Mouse (Mus musculus): ENCODE data around the gene Tcp11l2.
A peak's percentile ranks its signal among the peaks of the same experiment; 100 is the strongest.

Gene Tcp11l2

DNA sequence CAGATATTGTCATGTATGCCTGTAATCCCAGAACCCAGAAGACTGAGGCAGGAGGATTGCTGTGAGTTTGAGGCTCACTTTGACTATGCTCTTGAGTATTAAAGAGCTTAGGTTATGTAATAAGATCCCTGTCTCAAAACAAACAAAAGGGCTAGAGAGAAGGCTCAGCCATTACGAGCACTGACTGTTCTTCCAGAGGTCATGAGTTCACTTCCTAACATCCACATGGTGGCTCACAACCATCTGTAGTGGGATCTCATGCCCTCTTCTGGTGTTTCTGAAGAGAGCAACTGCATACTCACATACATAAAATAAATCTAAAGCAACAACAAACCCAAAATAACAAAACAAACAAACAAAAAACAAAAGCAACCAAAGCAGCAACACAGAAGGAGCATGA, 21.7 kb downstream of the Tcp11l2 start:
- no peak for DNase-seq (ENCODE audit: low spot score in 2 of 2)

DNA sequence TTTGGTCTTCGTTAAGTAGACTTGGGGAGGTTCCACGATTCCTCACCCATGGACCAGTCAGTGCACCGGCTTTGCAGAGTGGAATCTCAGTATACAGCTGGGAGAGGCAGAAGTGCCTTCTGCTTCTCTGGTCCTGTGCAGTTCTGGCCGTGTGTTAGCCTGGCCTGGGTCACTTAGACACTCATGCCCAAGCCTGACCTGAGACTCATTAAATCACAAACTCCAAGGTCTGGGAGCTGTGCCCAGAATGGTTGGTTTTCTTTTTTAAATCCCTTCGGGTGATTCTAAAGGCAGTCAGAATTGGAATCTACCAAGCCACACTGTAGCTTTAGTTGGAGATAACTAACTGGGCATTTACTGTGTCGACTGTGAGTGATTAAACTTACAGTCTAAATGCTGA, 23.7 kb downstream of the Tcp11l2 start:
- DNase-seq (ENCODE audit: low spot score in 2 of 2) = no peak

DNA sequence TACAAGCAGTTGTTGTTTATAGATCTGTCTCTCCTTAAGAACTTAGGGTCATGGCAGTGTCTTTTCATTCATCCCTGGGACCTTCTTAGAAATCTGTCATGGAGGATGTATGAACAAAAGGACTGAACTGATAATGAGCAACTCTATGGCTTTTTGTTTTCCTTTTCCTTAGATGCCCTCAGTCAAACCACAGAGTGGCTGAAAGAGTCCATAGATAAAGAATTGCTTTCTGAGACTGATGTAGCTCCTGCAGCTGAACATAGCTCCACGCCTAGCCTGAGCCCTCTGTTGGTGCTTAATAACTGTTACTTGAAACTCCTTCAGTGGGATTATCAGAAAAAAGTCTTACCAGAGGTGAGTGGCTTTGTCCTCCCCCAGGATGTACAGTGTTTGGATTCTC, 27.9 kb downstream of the Tcp11l2 start:
- no peak for DNase-seq (ENCODE audit: low spot score in 2 of 2)

DNA sequence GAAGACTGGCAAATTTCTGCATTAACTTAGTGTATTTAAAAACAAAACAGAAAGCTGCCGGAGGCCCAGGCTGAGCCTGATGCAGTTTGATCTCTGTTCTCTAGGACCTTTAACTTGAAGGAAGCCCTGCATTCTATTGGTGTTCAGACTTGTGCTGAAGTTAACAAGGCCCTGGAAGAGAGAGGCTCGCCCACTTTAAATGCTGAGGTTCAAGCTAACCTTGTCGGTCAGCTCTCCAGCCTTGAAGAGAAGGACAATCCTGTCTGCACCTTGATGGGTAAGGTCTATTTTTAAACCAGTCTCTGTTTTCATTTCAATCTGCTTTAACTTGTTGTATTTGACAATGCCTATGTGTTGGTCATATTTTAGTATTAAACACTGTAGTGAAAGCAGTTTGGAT, 31.9 kb downstream of the Tcp11l2 start:
- no peak for DNase-seq (ENCODE audit: low spot score in 2 of 2)

DNA sequence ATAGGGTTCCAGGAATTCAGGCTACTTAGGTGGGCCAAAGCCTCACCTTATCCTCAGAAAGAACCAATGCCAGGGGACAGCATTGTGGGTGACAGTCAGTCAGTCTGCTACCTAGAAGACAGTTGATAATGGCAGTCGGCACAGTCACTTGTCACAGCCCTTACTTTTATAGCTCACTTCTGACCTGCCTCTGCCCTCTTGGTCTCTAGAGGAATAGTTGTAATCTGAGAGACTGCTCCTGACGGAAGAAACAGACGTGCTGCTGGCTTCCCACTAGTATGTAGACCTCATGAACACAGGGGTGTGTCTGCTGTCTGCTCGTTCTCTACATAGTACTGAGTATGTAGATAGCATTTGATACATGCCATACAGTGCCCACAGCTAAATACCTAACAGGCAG, 33.9 kb downstream of the Tcp11l2 start:
- no peak for DNase-seq (ENCODE audit: low spot score in 2 of 2)

DNA sequence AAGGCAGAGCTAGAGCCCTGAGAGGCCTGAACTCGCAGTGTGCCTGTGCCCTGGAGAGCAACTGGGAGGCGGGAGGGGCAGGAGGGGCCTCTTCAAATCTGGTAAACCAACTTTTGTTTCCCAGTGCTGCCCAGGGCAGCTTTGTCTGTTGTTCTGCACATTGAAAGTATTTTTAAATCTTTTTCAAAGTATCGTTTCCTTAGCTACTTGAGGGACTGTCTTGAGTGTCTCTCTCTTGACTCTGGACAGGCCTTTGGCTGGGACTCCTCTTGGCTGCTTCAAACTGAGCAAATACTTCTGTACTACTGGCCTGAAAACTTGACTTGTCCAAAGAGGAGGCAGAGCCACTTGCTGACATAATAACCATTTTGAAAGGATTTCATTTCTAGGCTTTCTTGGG, 34.4 kb downstream of the Tcp11l2 start:
- DNase-seq (ENCODE audit: low spot score in 2 of 2) = no peak

DNA sequence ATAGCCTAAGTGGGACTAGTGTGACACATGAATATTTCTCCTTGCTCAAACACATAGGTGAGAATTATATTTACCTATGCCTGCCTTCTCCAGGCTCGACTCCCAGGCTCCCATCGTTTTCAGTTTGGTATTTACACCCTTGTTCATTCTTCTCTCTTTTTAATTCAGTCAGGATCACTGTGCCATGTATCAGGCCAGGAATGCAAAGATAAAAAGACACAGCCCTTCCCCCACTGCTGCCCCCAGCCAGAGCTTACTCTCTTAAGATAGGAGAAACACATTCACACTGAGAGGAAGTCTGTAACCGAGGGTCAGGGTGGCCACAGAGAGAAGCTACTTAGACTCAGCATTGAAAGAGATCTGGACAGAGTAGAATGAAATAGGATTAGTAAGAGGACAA, 35.2 kb downstream of the Tcp11l2 start:
- no peak for DNase-seq (ENCODE audit: low spot score in 2 of 2)

DNA sequence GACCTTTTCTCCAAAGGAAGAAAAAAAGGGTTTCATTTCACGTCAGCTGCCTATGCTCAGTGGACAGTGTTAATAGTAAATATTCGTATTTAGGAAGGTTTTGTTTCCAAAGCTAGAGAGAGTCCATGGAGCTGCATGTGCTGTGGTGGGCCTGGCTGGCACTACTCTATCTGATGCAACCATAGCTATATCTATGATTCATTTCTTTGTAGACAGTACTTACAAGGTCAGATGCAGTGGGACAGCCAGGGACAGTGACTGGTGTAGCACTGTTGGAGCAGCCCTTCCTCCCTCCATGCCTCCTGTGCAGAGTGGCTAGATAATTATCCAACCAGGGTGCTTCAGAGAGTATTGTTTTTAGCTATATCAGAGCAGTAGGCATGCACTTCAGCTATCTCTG, 35.9 kb downstream of the Tcp11l2 start:
- DNase-seq (ENCODE audit: low spot score in 2 of 2) = no peak

DNA sequence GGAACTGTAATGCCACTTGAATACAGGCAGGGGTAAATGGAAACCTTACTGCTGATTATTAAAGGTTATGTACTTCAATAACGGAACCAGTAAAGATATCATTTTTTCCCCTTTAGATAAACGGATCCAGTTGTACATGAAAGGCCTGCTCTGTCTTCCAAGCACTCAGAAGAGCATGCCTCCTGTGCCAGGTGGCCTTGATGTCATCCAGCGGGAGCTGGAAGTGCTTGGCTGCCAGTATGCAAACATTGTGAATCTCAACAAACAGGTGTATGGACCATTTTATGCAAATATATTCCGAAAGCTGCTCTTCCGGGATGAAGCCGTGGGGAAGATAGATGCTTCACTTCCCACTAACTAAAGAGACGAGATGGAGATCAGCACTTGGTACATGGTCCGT, 36.9 kb downstream of the Tcp11l2 start:
- DNase-seq (ENCODE audit: low spot score in 2 of 2) = no peak

DNA sequence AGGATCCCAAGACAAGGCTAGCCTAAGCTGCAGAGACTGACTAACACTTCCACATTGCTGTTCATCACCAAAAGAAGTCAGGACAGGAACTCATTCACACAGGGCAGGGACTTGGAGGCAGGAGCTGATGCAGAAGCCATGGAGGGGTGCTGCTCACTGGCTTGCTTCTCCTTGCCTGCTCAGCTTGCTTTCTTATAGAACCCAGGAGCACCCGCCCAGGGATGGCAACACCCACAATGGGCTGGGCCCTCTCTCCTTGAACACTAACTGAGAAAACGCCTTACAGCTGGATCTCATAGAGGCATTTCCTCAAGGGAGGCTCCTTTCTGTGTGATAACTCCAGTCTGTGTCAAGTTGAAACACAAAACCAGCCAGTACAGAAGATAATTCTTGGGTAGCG, 38.6 kb downstream of the Tcp11l2 start:
- DNase-seq (ENCODE audit: low spot score in 2 of 2) = no peak

DNA sequence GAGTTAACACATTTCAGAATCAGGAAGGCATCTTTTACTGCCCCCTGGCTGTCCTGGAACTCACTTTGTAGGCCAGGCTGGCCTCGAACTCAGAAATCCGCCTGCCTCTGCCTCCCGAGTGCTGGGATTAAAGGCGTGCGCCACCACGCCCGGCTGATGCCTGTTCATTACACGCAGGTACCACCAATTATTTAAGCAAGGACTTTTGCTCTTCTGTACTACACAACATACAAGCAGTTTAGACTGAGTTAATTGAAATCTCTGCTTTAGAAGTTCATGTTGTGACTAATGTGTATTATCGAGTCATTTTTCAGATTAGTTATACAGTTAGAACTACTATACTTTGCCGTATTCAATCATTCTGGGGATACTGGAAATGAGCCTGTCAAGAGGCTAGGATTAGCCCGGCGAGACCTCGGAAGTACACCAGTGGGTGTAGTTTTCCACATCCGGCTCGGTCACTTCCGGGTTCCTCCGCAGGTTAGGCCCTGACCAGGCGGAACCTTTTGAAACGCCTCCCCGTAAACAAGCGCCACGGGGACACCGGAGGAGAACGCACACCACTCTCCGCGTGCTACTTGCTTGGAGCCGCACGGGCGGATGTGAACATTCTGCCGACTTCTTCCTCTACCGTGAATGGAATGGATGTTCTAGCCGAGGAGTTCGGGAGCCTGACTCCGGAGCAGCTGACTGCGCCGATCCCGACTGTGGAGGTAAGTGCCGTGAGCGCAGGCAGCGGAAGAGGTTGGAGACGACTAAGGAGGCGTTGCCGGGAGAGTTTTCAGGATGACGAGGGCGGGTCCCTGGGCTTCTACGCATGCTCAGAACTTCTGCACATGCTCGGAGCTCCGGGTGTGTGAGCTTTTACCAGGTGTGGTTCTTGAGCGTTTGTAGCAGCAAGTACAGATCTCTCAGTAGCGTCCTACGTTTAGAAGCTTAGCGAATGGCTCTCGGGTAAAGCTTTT, 45.7 kb downstream of the Tcp11l2 start, which contains the start of gene Polr3b:
Gene Polr3b (plus strand): TSS at position 467 of the 965 bp plus-strand sequence.
- peak; percentile 92 to 95 for DNase-seq (ENCODE audit: low spot score in 2 of 2)

DNA sequence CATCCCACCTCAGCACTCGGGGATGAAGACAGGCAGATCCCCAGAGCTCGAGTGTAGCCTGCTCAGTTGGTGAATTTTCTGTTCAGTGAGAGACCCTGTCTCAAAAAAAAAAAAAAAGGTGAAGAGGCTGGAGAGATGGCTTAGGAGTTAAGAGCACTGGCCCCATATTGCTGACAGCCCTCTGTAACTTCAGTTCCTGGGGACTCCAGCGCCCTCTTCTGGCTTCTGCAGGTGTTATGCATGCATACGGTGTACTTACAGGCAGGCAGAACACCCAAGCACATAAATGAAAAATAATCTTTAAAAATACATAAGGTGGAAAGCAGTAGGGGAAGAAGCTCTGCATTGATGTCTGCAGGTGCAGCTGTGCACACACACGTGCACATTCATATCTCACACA, 54.8 kb downstream of the Tcp11l2 start:
- no peak for DNase-seq (ENCODE audit: low spot score in 2 of 2)

DNA sequence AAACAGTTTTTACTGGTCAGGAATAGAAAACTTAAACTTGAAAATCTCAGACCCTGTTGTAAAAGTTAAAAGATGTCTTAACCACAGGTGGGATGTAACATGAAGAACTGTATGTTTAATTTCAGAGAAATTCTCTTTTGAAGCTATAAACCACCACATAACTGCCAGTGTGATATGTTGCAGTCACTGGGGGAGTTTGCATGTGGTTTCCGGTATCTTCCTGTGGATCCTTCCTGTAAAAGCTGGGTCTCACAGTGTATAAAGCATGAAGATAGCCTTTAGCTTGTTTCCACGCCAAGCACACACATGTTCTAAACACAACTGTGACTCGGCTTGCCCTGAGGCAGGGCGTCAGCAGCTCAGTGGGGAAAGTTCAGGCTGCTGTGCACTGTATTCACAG, 55.6 kb downstream of the Tcp11l2 start:
- DNase-seq (ENCODE audit: low spot score in 2 of 2) = no peak

DNA sequence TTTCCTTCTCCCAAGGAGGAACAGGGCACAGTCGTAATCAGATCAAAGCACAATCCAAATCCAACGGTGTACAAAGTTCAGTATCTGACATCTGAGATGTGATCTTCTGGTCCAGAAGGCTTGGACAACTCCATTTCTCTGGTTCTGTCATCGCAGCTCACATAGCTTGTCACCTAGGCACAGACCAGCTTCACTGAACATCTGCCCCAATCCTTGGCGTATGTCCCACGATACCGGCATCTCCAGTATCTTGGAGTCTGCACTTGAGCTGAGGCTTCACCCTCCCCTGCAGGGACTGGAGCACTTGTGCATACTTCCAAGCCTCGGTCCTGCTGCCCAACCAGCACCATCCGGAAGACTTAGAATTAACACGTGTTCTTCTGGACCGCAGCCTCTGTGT, 60.2 kb downstream of the Tcp11l2 start:
- DNase-seq (ENCODE audit: low spot score in 2 of 2) = no peak

DNA sequence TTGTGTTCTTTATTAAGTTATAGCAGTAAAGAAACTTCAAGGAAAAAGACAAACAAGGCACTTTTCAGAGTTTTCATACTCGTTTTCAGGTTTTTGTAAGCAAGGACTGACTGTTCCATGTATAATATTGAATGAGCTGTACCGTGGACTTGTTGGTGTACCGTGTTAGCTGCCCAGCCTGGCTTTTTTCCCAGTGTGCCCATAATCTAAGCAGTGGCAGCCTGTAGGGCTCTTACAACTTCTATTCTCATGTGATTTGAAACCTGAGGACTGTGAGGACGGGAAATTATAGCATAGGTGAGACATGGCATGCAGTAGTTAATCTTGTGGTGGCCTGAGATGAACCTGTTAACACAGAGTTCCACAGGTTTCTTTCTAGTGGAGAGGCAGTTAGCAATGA, 62.0 kb downstream of the Tcp11l2 start:
- DNase-seq (ENCODE audit: low spot score in 2 of 2) = peak; percentile 19 to 43

DNA sequence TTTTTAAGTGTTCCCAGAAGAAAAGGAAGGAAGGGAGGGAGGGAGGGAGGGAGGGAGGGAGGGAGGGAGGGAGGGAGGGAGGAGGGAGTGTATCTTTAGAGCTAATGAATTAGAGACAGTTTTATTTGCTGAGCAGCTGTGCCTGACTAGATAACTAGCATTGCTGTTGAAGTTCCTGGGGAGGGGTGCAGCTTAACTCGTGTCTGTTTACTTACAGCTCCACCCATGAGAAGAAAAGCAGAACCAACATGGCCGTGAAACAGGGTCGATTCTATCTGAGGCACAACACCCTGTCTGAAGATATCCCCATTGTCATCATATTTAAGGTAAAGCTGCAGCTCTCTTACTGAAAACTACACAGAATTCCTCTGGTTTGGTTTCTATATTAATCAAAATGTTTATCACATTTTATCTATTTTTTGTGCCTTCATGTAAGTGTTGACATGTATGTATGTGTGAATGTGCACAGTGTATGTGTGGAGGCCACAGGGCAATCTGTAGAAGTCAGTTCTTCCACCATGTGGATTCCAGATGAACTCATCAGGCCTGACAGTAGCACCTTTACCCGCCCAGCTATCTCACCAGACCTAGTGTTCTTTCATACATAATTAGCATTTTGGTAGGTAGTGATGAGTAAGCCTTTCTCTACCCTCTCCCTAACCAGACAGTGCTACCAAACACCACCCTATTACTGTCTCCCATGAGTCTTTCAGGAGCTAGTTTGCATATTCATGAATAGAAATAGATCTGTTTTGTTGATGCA, 63.3 kb downstream of the Tcp11l2 start:
- DNase-seq (ENCODE audit: low spot score in 2 of 2) = no peak

DNA sequence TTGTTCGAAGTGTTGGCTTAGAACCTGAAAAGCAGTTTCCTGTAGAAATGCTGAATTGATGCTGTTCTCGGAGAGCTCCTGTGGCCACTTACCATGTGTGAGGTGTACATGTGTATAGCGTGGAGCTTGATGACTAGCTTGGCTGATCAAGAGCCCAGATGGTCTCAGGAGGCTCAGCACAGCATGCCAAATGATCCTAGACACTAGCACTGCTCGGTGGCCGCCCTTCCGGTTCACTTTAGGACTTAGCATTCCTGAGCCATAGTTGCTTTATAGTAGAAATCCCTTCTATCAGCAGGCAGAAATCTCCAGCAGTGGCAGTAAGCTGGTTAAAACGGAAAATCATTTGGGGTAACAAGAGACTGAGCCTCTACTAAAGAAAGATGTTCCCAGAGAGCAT, 64.4 kb downstream of the Tcp11l2 start:
- no peak for DNase-seq (ENCODE audit: low spot score in 2 of 2)

DNA sequence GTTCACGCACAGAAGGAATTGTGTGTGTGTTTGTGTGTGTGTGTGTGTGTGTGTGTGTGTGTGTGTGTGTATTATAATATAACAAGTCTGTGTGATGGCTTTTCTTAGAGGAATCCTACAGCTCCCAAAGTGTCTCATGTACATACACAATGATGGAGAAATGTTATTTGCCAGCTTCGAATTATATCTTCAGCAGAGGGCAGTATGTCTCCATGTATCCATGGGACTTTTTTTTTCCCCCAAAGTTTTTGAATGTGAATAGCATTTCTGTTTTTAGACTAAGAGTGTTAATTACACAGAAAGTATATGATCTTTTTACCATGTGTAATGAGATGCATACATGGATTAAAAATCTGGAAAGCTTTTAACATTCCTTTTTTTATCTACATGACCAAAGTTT, 65.2 kb downstream of the Tcp11l2 start:
- DNase-seq (ENCODE audit: low spot score in 2 of 2) = no peak

DNA sequence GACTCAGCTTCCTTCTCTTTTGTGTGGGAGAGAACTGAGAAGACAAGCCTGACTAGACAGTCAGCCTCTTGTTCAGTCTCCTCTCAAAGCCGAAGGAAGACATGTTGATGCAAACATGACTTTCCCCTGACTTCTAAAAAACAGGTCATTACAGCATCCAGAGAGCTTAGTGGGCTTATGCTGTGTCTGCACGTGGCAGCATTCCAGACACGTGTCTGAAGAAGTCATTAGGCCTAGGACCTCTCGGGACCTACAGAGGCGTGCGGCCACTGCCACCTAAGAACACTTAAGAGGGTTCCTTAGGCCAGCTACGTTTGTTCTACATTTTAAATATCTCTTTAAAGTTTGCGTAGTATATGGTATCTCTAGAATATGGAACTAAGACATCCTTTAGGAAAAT, 69.5 kb downstream of the Tcp11l2 start:
- no peak for DNase-seq (ENCODE audit: low spot score in 2 of 2)

DNA sequence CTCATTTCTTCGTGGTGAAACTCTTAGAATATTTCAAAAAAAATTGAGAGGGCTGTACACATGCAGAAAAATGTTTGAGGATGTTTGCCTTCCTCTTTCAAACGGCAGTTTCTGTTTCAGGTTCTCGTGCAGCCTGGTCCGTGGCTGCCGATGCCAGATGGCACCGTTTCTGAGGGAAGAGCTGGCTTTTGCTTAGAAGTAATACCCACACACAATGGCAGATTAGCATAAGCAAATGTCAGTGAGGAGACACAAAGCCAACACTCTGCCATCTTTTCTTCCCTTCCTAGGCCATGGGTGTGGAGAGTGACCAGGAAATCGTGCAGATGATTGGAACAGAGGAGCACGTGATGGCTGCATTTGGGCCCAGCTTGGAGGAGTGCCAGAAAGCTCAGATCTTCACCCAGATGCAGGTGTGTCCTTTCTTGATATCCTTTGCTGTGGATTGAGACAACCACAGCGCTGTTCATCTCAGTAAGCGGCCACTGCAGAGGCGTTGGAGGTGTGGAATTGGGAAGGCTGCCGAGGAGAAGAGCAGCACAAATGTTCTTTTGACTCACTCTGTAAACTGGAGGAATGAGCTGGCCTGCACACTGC, 70.2 kb downstream of the Tcp11l2 start:
- DNase-seq (ENCODE audit: low spot score in 2 of 2) = peak in 1 of 2 experiments; percentile 46

DNA sequence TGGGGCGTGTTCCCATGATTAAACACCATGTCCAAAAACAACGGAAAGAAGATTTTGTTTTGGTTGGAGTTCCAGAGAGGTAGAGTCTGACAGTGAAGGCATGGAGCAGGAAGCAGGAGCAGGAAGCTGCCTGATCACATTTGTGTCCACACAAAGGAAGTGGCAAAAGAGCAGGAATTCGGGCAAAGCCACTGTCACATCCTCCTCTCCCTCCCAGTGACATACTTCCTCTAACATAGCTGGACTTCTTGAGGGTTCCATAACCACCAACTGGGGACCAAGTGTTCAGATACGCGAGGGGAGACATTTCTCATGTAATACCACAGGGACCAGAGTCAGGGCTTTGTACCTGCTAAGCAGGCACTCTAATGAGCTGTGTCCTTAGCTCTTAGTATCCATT, 70.8 kb downstream of the Tcp11l2 start:
- DNase-seq (ENCODE audit: low spot score in 2 of 2) = no peak

DNA sequence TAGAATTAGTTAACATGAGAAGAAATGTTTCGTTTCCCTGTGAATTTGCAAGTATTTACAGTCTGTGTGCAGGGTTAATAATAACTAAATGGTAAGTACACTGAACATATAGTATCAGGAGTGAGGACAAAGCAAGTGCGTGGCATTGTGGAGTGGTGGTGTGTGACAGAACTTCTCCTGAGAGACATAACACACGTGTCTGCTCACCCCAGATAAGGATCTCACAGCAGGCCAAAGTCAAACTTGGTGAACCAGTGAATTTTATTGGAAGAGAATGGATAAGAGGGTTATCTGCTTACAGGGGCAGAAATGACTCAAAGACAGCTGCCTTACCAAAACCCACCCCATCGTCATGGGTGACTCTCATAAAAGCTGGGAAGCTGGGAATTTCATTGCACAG, 72.5 kb downstream of the Tcp11l2 start:
- DNase-seq (ENCODE audit: low spot score in 2 of 2) = no peak

DNA sequence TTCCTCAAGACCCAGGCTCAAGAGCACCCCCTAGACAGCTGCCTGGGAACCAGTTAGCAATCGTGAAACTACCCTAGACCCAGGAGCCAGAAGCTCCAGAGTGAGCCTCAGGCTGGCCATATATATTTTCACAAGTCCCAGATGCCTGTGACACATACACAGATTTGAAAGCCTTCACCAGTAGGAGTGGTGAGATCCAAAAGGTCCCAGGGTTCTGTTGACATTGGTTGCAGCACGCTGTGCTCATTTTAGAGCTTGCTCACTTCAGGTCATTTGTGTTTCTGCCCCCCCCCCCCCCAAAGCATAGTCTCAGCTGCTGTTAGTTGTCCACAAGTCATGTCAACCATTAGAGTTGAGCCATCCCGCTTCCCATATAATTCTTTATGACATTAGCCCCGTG, 77.6 kb downstream of the Tcp11l2 start:
- DNase-seq (ENCODE audit: low spot score in 2 of 2) = no peak
